Mouse (Mus musculus) liver, embryonic 12.5 days (tissue): Measurements from ENCODE around the gene 4931406C07Rik. TPM values are rescaled to one million over a fixed set of nuclear protein-coding genes. Genes with fewer than 3 reads are reported as not detected.

Experiments
- ATAC-seq: fragments of 200-750 bp; cut with Nextera tagmentation; 2 replicates; pipeline ENCODE4 v1.8.0; 2017; ENCODE audit warnings: moderate number of reproducible peaks, mild to moderate bottlenecking, moderate library complexity
- H3K27ac ChIP-seq: fragments of 300-500 bp; sonication (generic); 2 replicates; pipeline ENCODE4 v1.5.1; 2016; ENCODE audit warnings: mild to moderate bottlenecking
- H3K27me3 ChIP-seq: fragments of 300-500 bp; sonication (generic); replicated peaks from 2 replicates; pipeline ENCODE4 v1.6.1; 2016; ENCODE audit warnings: mild to moderate bottlenecking, moderate library complexity
- H3K36me3 ChIP-seq: fragments of 300-500 bp; sonication (generic); 2 replicates; pipeline ENCODE4 v1.6.1; 2016; ENCODE audit warnings: mild to moderate bottlenecking, moderate library complexity
- H3K4me1 ChIP-seq: fragments of 300-500 bp; sonication (generic); 2 replicates; pipeline ENCODE4 v1.6.1; 2016
- H3K4me2 ChIP-seq: fragments of 300-500 bp; sonication (generic); 2 replicates; pipeline ENCODE4 v1.6.1; 2016; ENCODE audit warnings: mild to moderate bottlenecking, moderate library complexity
- H3K4me3 ChIP-seq: fragments of 300-500 bp; sonication (generic); 2 replicates; pipeline ENCODE4 v1.5.1; 2016; ENCODE audit warnings: mild to moderate bottlenecking, moderate library complexity
- H3K9ac ChIP-seq: fragments of 300-500 bp; sonication (generic); 2 replicates; pipeline ENCODE4 v1.6.1; 2016; ENCODE audit warnings: mild to moderate bottlenecking, moderate library complexity
- H3K9me3 ChIP-seq: fragments of 300-500 bp; sonication (generic); replicated peaks from 2 replicates; pipeline ENCODE4 v1.6.1; 2016; ENCODE audit warnings: mild to moderate bottlenecking, moderate library complexity
- WGBS: fragments of 180-500 bp; shearing (Covaris S2); methylation state at CpG from one replicate; pipeline ENCODE4 v1.1.7; 2016; ENCODE audit not compliant: insufficient replicate concordance; 5-methylcytosine and 5-hydroxymethylcytosine counted together
- microRNA-seq: library from miRNA; unstranded; fragments of <30 nt; microRNA quantifications from one replicate; pipeline ENCODE4, GENCODE M21; 2017
- polyA plus RNA-seq: library from polyadenylated mRNA; unstranded; fragments of >200 nt; fragmentation: Nextera tagmentation; extraction: Ambion mirVana; gene quantifications from 2 replicates; pipeline ENCODE4 v1.2.1, GENCODE M21; 2016

4931406C07Rik gene
- polyA plus RNA-seq, 1 experiment from 2014 or later, result 3.8 TPM

DNA sequence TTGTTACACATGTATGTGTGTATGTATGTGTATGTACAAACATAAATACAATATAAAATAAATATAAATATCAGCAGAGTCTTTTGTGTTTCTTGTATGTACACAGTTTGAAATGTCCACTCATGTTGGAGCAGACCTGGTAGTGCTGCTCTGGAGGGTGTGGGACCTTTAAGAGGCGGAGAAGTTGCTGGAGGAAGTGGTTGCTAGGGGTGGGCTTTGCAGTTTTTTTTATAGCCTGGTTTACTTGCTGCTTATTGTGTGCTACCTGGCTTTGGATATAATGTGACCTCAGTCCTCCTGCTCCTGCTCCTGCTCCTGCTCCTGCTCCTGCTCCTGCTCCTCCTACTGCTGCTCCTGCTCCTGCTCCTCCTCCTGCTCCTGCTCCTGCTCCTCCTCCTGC lies 72.6 kb downstream of the 4931406C07Rik start:
- ATAC-seq, result no peak
- WGBS, result 83% methylated on average over 1 of the region's 1 CpGs
- Histone ChIP-seq H3K4me2 (no peak overlapping the region), H3K27me3 (peaks cover 22% of the 10 kb centered on the region), H3K36me3 (no peaks in the 10 kb centered on the region), H3K9me3 (0 out of 2 replicates have a peak, but pooled peaks cover 3% of the 10 kb centered on the region), H3K4me3 (no peak overlapping the region), H3K4me1 (peaks cover 4% of the 10 kb centered on the region; the same call in 1 of the 2 replicates), H3K27ac (no peak overlapping the region), H3K9ac (no peak overlapping the region)

Small RNA genes within 50 kb of the gene (microRNA-seq; reads per million reads assigned to microRNA genes)
- not detected for gene Gm49349
- gene mmu-mir-7650, result not detected

Other genes starting within 250 kb of the 4931406C07Rik start
- gene Hephl1, start 194.3 kb downstream of the 4931406C07Rik start, polyA plus RNA-seq, result not detected in 2 replicates
- gene Vstm5, start 67.4 kb downstream of the 4931406C07Rik start, polyA plus RNA-seq, result 0.48 and 0.58 TPM in 2 replicates
- 28.0 and 29.2 TPM in 2 replicates for gene Med17, start 26.5 kb downstream of the 4931406C07Rik start, polyA plus RNA-seq
- 63.5 and 64.6 TPM in 2 replicates for gene Taf1d, start 234 bp downstream of the 4931406C07Rik start, polyA plus RNA-seq
- 13.9 and 14.2 TPM in 2 replicates for gene Cep295, start 51.3 kb upstream of the 4931406C07Rik start, polyA plus RNA-seq
- gene Smco4, start 187.0 kb upstream of the 4931406C07Rik start, polyA plus RNA-seq, result 1.1 and 1.6 TPM in 2 replicates